Mouse (Mus musculus) CH12.LX (cell line): ENCODE measurements at regions not wholly inside any gene's neighbourhood (a gene's known extent, or its start where the extent isn't known, plus 50 kb on each side); places are given as distances from the start of the nearest gene placed in this dataset.

Experiments used
- DNase-seq: peaks from one replicate; pipeline ENCODE4 v3.0.0-alpha.2; 2013; ENCODE audit errors: extremely low read depth
- H3K27ac ChIP-seq: 2 replicates; pipeline ENCODE4 v1.5.1; 2012; ENCODE audit warnings: low read depth, mild to moderate bottlenecking, control low read depth, moderate library complexity; ENCODE audit not compliant: insufficient read depth
- H3K27me3 ChIP-seq: replicated peaks from 2 replicates; pipeline ENCODE3; 2012; ENCODE audit warnings: inconsistent platforms
- H3K36me3 ChIP-seq, 2 experiments: replicated peaks in 1 of 2; 2 replicates each; pipeline versions ENCODE3 to v1.6.1; 2012; ENCODE audit warnings: inconsistent platforms in 1 of 2, low read length in 1 of 2, mild to moderate bottlenecking in 1 of 2, mixed read lengths in 1 of 2, moderate library complexity in 1 of 2; ENCODE audit not compliant: control insufficient read depth in 1 of 2, insufficient read depth in 1 of 2
- H3K4me1 ChIP-seq, 2 experiments: 2 replicates each; pipeline ENCODE4 v1.6.1; 2012; ENCODE audit warnings: inconsistent platforms in 1 of 2, moderate library complexity in 1 of 2; ENCODE audit not compliant: insufficient read depth in 2 of 2, control insufficient read depth in 1 of 2
- H3K4me2 ChIP-seq: 2 replicates; pipeline ENCODE4 v1.6.1; 2012; ENCODE audit warnings: low read depth, mild to moderate bottlenecking, control low read depth; ENCODE audit not compliant: poor library complexity, insufficient read depth, severe bottlenecking
- H3K4me3 ChIP-seq, 3 experiments: fragments of 150-350 bp in 1 of 3; sonication (generic) in 1 of 3; replicated peaks in 1 of 3; 2 replicates each; pipeline versions ENCODE3 to v1.5.1; 2011 to 2012; ENCODE audit warnings: low read depth in 2 of 3, low read length in 2 of 3, mild to moderate bottlenecking in 2 of 3, moderate library complexity in 2 of 3, control low read depth in 1 of 3, improper control_type of control experiment in 1 of 3, inconsistent platforms in 1 of 3, mixed read lengths in 1 of 3; ENCODE audit not compliant: poor library complexity in 1 of 3
- H3K79me2 ChIP-seq: replicated peaks from 2 replicates; pipeline ENCODE4 v1.6.1; 2012; ENCODE audit warnings: mild to moderate bottlenecking, moderate library complexity; ENCODE audit not compliant: control insufficient read depth, poor library complexity, insufficient read depth, severe bottlenecking; ENCODE audit errors: extremely low read depth
- H3K9ac ChIP-seq: 2 replicates; pipeline ENCODE4 v1.6.1; 2012; ENCODE audit warnings: low read depth, mild to moderate bottlenecking, control low read depth, moderate library complexity; ENCODE audit not compliant: insufficient read depth
- H3K9me3 ChIP-seq: replicated peaks from 2 replicates; pipeline ENCODE3; 2012; ENCODE audit warnings: low read length, inconsistent platforms, mixed read lengths
- BHLHE40 ChIP-seq: IDR thresholded peaks from 2 replicates; pipeline ENCODE4 v1.6.1; 2011; ENCODE audit warnings: mild to moderate bottlenecking, low read depth, low read length, improper control_type of control experiment
- CHD1 ChIP-seq: IDR thresholded peaks from 2 replicates; pipeline ENCODE4 v1.6.1; 2012; ENCODE audit warnings: low read depth, low read length, improper control_type of control experiment, inconsistent platforms
- CHD2 ChIP-seq: IDR thresholded peaks from 2 replicates; pipeline ENCODE4 v1.6.1; 2011; ENCODE audit warnings: low read length, improper control_type of control experiment
- CTCF ChIP-seq, 2 experiments: IDR thresholded peaks in 1 of 2; conservative IDR thresholded peaks in 1 of 2; 2 replicates each; pipeline ENCODE4 v1.5.1; 2011 to 2012; ENCODE audit warnings: low read depth in 2 of 2, low read length in 2 of 2, improper control_type of control experiment in 1 of 2, inconsistent platforms in 1 of 2, mild to moderate bottlenecking in 1 of 2, moderate library complexity in 1 of 2
- E2F4 ChIP-seq: IDR thresholded peaks from 2 replicates; pipeline ENCODE4 v1.6.1; 2011; ENCODE audit warnings: low read depth, low read length, improper control_type of control experiment; ENCODE audit not compliant: insufficient replicate concordance
- EP300 ChIP-seq: IDR thresholded peaks from 2 replicates; pipeline ENCODE4 v1.6.1; 2011; ENCODE audit warnings: low read length, improper control_type of control experiment
- ETS1 ChIP-seq: conservative IDR thresholded peaks from 2 replicates; pipeline ENCODE4 v1.6.1; 2012; ENCODE audit warnings: low read depth, mild to moderate bottlenecking, inconsistent platforms, low read length, improper control_type of control experiment, moderate library complexity
- GABPA ChIP-seq: IDR thresholded peaks from 2 replicates; pipeline ENCODE4 v1.6.1; 2012; ENCODE audit warnings: low read depth, low read length, improper control_type of control experiment, inconsistent platforms; ENCODE audit not compliant: insufficient replicate concordance
- IRF4 ChIP-seq: IDR thresholded peaks from 2 replicates; pipeline ENCODE4 v1.6.1; 2014; ENCODE audit warnings: low read depth, mild to moderate bottlenecking, inconsistent platforms, low read length, improper control_type of control experiment
- JUN ChIP-seq: IDR thresholded peaks from 2 replicates; pipeline ENCODE4 v1.6.1; 2011; ENCODE audit warnings: low read depth, mild to moderate bottlenecking, low read length, improper control_type of control experiment, moderate library complexity; ENCODE audit not compliant: insufficient read depth
- JUND ChIP-seq: conservative IDR thresholded peaks from 2 replicates; pipeline ENCODE4 v1.6.1; 2011; ENCODE audit warnings: low read depth, low read length, improper control_type of control experiment
- KAT2A ChIP-seq: IDR thresholded peaks from 2 replicates; pipeline ENCODE4 v1.6.1; 2012; ENCODE audit warnings: low read length, improper control_type of control experiment, inconsistent platforms; ENCODE audit not compliant: insufficient replicate concordance
- MAFK ChIP-seq: IDR thresholded peaks from 2 replicates; pipeline ENCODE4 v1.6.1; 2011; ENCODE audit warnings: low read length, improper control_type of control experiment; ENCODE audit not compliant: insufficient replicate concordance
- MAX ChIP-seq: IDR thresholded peaks from 2 replicates; pipeline ENCODE4 v1.6.1; 2011; ENCODE audit warnings: low read length, improper control_type of control experiment
- MAZ ChIP-seq: IDR thresholded peaks from 2 replicates; pipeline ENCODE4 v1.6.1; 2012; ENCODE audit warnings: low read depth, mild to moderate bottlenecking, inconsistent platforms, low read length, improper control_type of control experiment, moderate library complexity
- MXI1 ChIP-seq: IDR thresholded peaks from 2 replicates; pipeline ENCODE4 v1.6.1; 2011; ENCODE audit warnings: mild to moderate bottlenecking, low read depth, low read length, improper control_type of control experiment
- MYC ChIP-seq: IDR thresholded peaks from 2 replicates; pipeline ENCODE4 v1.6.1; 2011; ENCODE audit warnings: low read depth, mild to moderate bottlenecking, improper control_type of control experiment, low read length
- NELFE ChIP-seq: IDR thresholded peaks from 2 replicates; pipeline ENCODE4 v1.6.1; 2011; ENCODE audit warnings: low read depth, low read length, improper control_type of control experiment
- PAX5 ChIP-seq: IDR thresholded peaks from 2 replicates; pipeline ENCODE4 v1.6.1; 2012; ENCODE audit warnings: low read length, inconsistent platforms, mixed read lengths
- POLR2A ChIP-seq: IDR thresholded peaks from 2 replicates; pipeline ENCODE4 v1.6.1; 2011; ENCODE audit warnings: low read depth, mild to moderate bottlenecking, improper control_type of control experiment, low read length
- POLR2AphosphoS2 ChIP-seq: IDR thresholded peaks from 2 replicates; pipeline ENCODE4 v1.6.1; 2011; ENCODE audit warnings: low read depth, low read length, improper control_type of control experiment
- RAD21 ChIP-seq: IDR thresholded peaks from 2 replicates; pipeline ENCODE4 v1.6.1; 2011; ENCODE audit warnings: low read depth, mild to moderate bottlenecking, low read length, improper control_type of control experiment, moderate library complexity
- RCOR1 ChIP-seq: conservative IDR thresholded peaks from 2 replicates; pipeline ENCODE4 v1.6.1; 2012; ENCODE audit warnings: low read depth, mild to moderate bottlenecking, inconsistent platforms, low read length, improper control_type of control experiment
- SMC3 ChIP-seq: IDR thresholded peaks from 2 replicates; pipeline ENCODE4 v1.6.1; 2011; ENCODE audit warnings: low read depth, low read length, improper control_type of control experiment
- TBP ChIP-seq: conservative IDR thresholded peaks from 2 replicates; pipeline ENCODE4 v1.6.1; 2011; ENCODE audit warnings: low read depth, low read length, improper control_type of control experiment
- TCF12 ChIP-seq: IDR thresholded peaks from 2 replicates; pipeline ENCODE4 v1.6.1; 2014; ENCODE audit warnings: low read depth, mild to moderate bottlenecking, inconsistent platforms, low read length, improper control_type of control experiment
- USF1 ChIP-seq: IDR thresholded peaks from 2 replicates; pipeline ENCODE4 v1.6.1; 2014; ENCODE audit warnings: low read depth, mild to moderate bottlenecking, inconsistent platforms, low read length, improper control_type of control experiment
- USF2 ChIP-seq: conservative IDR thresholded peaks from 2 replicates; pipeline ENCODE4 v1.6.1; 2011; ENCODE audit warnings: low read depth, low read length, improper control_type of control experiment
- ZKSCAN1 ChIP-seq: IDR thresholded peaks from 2 replicates; pipeline ENCODE4 v1.6.1; 2012; ENCODE audit warnings: low read depth, inconsistent platforms, low read length, improper control_type of control experiment, borderline replicate concordance
- ZNF384 ChIP-seq: IDR thresholded peaks from 2 replicates; pipeline ENCODE4 v1.6.1; 2012; ENCODE audit warnings: low read depth, low read length, improper control_type of control experiment, inconsistent platforms
- dilution Hi-C: fragments of 300-500 bp; cut with MboI; formaldehyde crosslinking; loops from 2 replicates; pipeline ENCODE4 v1.14.3; 2020; ENCODE audit warnings: low sequenced_read_pairs; ENCODE audit not compliant: extremely low pct_unique_long_range_greater_than_20kb, extremely low pct_ligation_motif_present
- in situ Hi-C: fragments of 300-500 bp; cut with MboI; formaldehyde crosslinking; loops from 3 replicates; pipeline ENCODE4 v1.14.3; 2019; ENCODE audit warnings: low sequenced_read_pairs, low pct_ligation_motif_present, low pct_unique_long_range_greater_than_20kb, mixed read lengths

GRCm38 (mm10) chr10:17650997-17651750, 71.8 kb upstream of the Cited2 start:
- Histone ChIP-seq H3K79me2 (no peaks in the 10 kb centered on the region), H3K4me1 (peaks cover 15 to 49% of the 10 kb centered on the region in 2 experiments), H3K27me3 (no peaks in the 10 kb centered on the region), H3K4me2 (no peak overlapping the region), H3K4me3 (no peak overlapping the region), H3K27ac (no peak overlapping the region), H3K9ac (no peak overlapping the region), H3K36me3 (no peaks in the 10 kb centered on the region), H3K9me3 (no peaks in the 10 kb centered on the region)
- no peak for DNase-seq
- dilution Hi-C loops (no loop called here), in situ Hi-C loops (no loop called here)
- TF ChIP-seq JUND (no peak), MXI1 (no peak), RAD21 (no peak), EP300 (no peak), MAX (no peak), JUN (no peak), TCF12 (no peak), MYC (no peak), PAX5 (no peak), TBP (no peak), CTCF (conservative IDR thresholded peaks at IDR 0.05 in 1 of 2, IDR thresholded peaks at IDR 0.05 in 1 of 2; ENCODE audit: low read depth in 2 of 2, low read length in 2 of 2) (no peak), RCOR1 (no peak), CHD2 (no peak), KAT2A (no peak), USF2 (no peak), ETS1 (no peak)

- Histone ChIP-seq H3K36me3 (no peaks in the 10 kb centered on the region), H3K9me3 (no peaks in the 10 kb centered on the region), H3K27ac (peak overlapping the region; percentile 34; the same call in 1 of the 2 replicates), H3K79me2 (no peaks in the 10 kb centered on the region), H3K4me1 (peaks cover 17 to 50% of the 10 kb centered on the region in 2 experiments), H3K4me2 (peak overlapping the region; percentile 99), H3K27me3 (no peaks in the 10 kb centered on the region), H3K9ac (peak overlapping the region; percentile 63), H3K4me3 (no peak overlapping the region)
- in situ Hi-C loops (no loop called here), dilution Hi-C loops (no loop called here)
- peak; percentile 82 for DNase-seq
- no peak for TF ChIP-seq CHD1
- 0 out of 2 replicates have a peak, but pooled peaks have one; percentile 17 for TF ChIP-seq JUN
- TF ChIP-seq CHD2 = no peak
- 0 out of 2 replicates have a peak, but pooled peaks have one; percentile 23 for TF ChIP-seq MAZ
- TF ChIP-seq POLR2A = peak; percentile 33; the same call in 1 of the 2 replicates
- no peak for TF ChIP-seq USF2
- no peak for TF ChIP-seq NELFE
- TF ChIP-seq EP300 = peak; percentile 57; the same call in 1 of the 2 replicates
- no peak for TF ChIP-seq POLR2AphosphoS2
- peak; percentile 90 for TF ChIP-seq MAFK
- 0 out of 2 replicates have a peak, but pooled peaks have one; percentile 36 for TF ChIP-seq MXI1
- TF ChIP-seq E2F4 = no peak
- no peak for TF ChIP-seq ZKSCAN1
- no peak for TF ChIP-seq ZNF384
- peak; percentile 75 for TF ChIP-seq ETS1
- TF ChIP-seq RAD21 = no peak; the same call in none of the 2 replicates
- TF ChIP-seq GABPA = 0 out of 2 replicates have a peak, but pooled peaks have one; percentile 22
- 0 out of 2 replicates have a peak, but pooled peaks have one; percentile 48 for TF ChIP-seq RCOR1
- TF ChIP-seq USF1 = no peak
- TF ChIP-seq BHLHE40 = no peak; the same call in 1 of the 2 replicates
- no peak for TF ChIP-seq SMC3
- TF ChIP-seq IRF4 = peak; percentile 42; the same call in 1 of the 2 replicates
- peak; percentile 68; the same call in 1 of the 2 replicates for TF ChIP-seq TCF12
- TF ChIP-seq TBP = 0 out of 2 replicates have a peak, but pooled peaks have one; percentile 71
These were observed 69.7 kb upstream of the Cited2 start for GRCm38 (mm10) chr10:17653325-17653724.
